Mouse (Mus musculus) ES-E14 (cell line): ENCODE data around the gene Paqr8. TPM values are rescaled to one million over a fixed set of nuclear protein-coding genes. Genes with fewer than 3 reads are reported as not detected.

Experiments used
- DNase-seq: peaks from one replicate; pipeline ENCODE4 v3.0.0-alpha.2; 2013; ENCODE audit warnings: low read depth, low spot score
- H3K27ac ChIP-seq: 2 replicates; pipeline ENCODE4 v1.5.1; 2012; ENCODE audit warnings: low read depth, mild to moderate bottlenecking, low read length, moderate library complexity, mixed read lengths; ENCODE audit not compliant: poor library complexity, insufficient read depth, severe bottlenecking
- H3K36me3 ChIP-seq: 2 replicates; pipeline ENCODE4 v1.6.1; 2012; ENCODE audit warnings: mild to moderate bottlenecking, low read length, moderate library complexity, mixed read lengths; ENCODE audit not compliant: control insufficient read depth, poor library complexity, insufficient read depth, severe bottlenecking
- H3K4me1 ChIP-seq, 2 experiments: fragments of 150-350 bp in 1 of 2; sonication (generic) in 1 of 2; 2 replicates each; pipeline ENCODE4 v1.6.1; 2012; ENCODE audit warnings: low read length in 2 of 2, mild to moderate bottlenecking in 1 of 2, mixed read lengths in 1 of 2; ENCODE audit not compliant: control insufficient read depth in 2 of 2, insufficient read depth in 2 of 2, poor library complexity in 1 of 2
- H3K4me3 ChIP-seq, 2 experiments: fragments of 150-350 bp in 1 of 2; sonication (generic) in 1 of 2; 2 replicates each; pipeline ENCODE4 v1.5.1; 2012; ENCODE audit warnings: low read length in 2 of 2, low read depth in 1 of 2, mild to moderate bottlenecking in 1 of 2, mixed read lengths in 1 of 2; ENCODE audit not compliant: insufficient read depth in 1 of 2, poor library complexity in 1 of 2, severe bottlenecking in 1 of 2
- H3K9ac ChIP-seq: 2 replicates; pipeline ENCODE4 v1.6.1; 2012; ENCODE audit warnings: low read depth, mild to moderate bottlenecking, low read length, mixed read lengths; ENCODE audit not compliant: poor library complexity, insufficient read depth, severe bottlenecking
- H3K9me3 ChIP-seq: fragments of 150-350 bp; sonication (generic); 2 replicates; pipeline ENCODE4 v1.6.1; 2012; ENCODE audit warnings: low read depth, mild to moderate bottlenecking, low read length; ENCODE audit not compliant: control insufficient read depth, insufficient read depth
- CHD2 ChIP-seq: IDR thresholded peaks from 2 replicates; pipeline ENCODE4 v1.6.1; 2014; ENCODE audit warnings: mild to moderate bottlenecking, low read depth, low read length, inconsistent platforms
- HCFC1 ChIP-seq: IDR thresholded peaks from 2 replicates; pipeline ENCODE4 v1.6.1; 2012; ENCODE audit warnings: low read length, inconsistent platforms, borderline replicate concordance; ENCODE audit not compliant: insufficient read depth
- MAFK ChIP-seq: IDR thresholded peaks from 2 replicates; pipeline ENCODE4 v1.6.1; 2014; ENCODE audit warnings: mild to moderate bottlenecking, low read depth, low read length, inconsistent platforms; ENCODE audit not compliant: insufficient read depth
- ZC3H11A ChIP-seq: IDR thresholded peaks from 2 replicates; pipeline ENCODE4 v1.6.1; 2012; ENCODE audit warnings: low read depth, mild to moderate bottlenecking, inconsistent platforms, low read length, borderline replicate concordance
- ZNF384 ChIP-seq: IDR thresholded peaks from 2 replicates; pipeline ENCODE4 v1.6.1; 2012; ENCODE audit warnings: low read depth, low read length, inconsistent platforms
- in situ Hi-C, 2 experiments: fragments of 600-800 bp; cut with MboI; formaldehyde crosslinking; loops; one replicate each; pipeline ENCODE4 v1.15.1; 2025; ENCODE audit warnings: low sequenced_read_pairs in 2 of 2, inconsistent platforms in 1 of 2; ENCODE audit not compliant: unreplicated experiment in 2 of 2
- total RNA-seq: library from RNA; depleted of rRNA; stranded (reverse); fragments of 300-350 nt; gene quantifications from 2 replicates; pipeline ENCODE4 v1.2.3, GENCODE M21; 2012; rRNA removed

The Paqr8 gene
- total RNA-seq, 1 experiment = 1.7 TPM

GRCm38 (mm10) chr1:20981764-20982163 lies 91.4 kb downstream of the Paqr8 start:
- no peak for DNase-seq
- Histone ChIP-seq H3K9ac (no peak overlapping the region), H3K36me3 (no peaks in the 10 kb centered on the region), H3K9me3 (no peaks in the 10 kb centered on the region), H3K4me3 (no peak overlapping the region), H3K27ac (no peak overlapping the region), H3K4me1 (no peaks in the 10 kb centered on the region)
- in situ Hi-C loops = no loop called here
- TF ChIP-seq MAFK (no peak), ZNF384 (no peak)

- TF ChIP-seq ZC3H11A = no peak
- no peak for TF ChIP-seq MAFK
- TF ChIP-seq HCFC1 = no peak
- no peak for TF ChIP-seq ZNF384
- no peak for TF ChIP-seq CHD2
- Histone ChIP-seq H3K9ac (no peak overlapping the region), H3K36me3 (no peaks in the 10 kb centered on the region), H3K27ac (no peak overlapping the region), H3K4me1 (no peaks in the 10 kb centered on the region), H3K4me3 (no peak overlapping the region), H3K9me3 (no peaks in the 10 kb centered on the region)
- no peak for DNase-seq
- in situ Hi-C loops = no loop called here
Observed at GRCm38 (mm10) chr1:20984103-20984502, 93.7 kb downstream of the Paqr8 start.

- in situ Hi-C loops = no loop called here
- H3K27ac ChIP-seq = no peak overlapping the region
- H3K36me3 ChIP-seq = no peaks in the 10 kb centered on the region
- no peak for DNase-seq
- H3K4me1 ChIP-seq = no peaks in the 10 kb centered on the region
- H3K9ac ChIP-seq = no peak overlapping the region
- H3K4me3 ChIP-seq = no peak overlapping the region
- TF ChIP-seq ZNF384 (no peak), MAFK (no peak), ZC3H11A (no peak), HCFC1 (no peak), CHD2 (no peak)
- no peaks in the 10 kb centered on the region for H3K9me3 ChIP-seq
Observed at GRCm38 (mm10) chr1:20984582-20984981, 94.2 kb downstream of the Paqr8 start.

- Histone ChIP-seq H3K27ac (no peak overlapping the region), H3K4me1 (no peaks in the 10 kb centered on the region), H3K9ac (no peak overlapping the region), H3K4me3 (no peak overlapping the region), H3K36me3 (no peaks in the 10 kb centered on the region), H3K9me3 (no peaks in the 10 kb centered on the region)
- in situ Hi-C loops = no loop called here
- TF ChIP-seq ZNF384 = no peak
- TF ChIP-seq MAFK = no peak
- TF ChIP-seq ZC3H11A = no peak
- no peak for TF ChIP-seq HCFC1
- TF ChIP-seq CHD2 = no peak
- no peak for DNase-seq
Observed at GRCm38 (mm10) chr1:20986378-20987056, 96.1 kb downstream of the Paqr8 start.

Other genes starting within 250 kb of the Paqr8 start
- not detected in 2 replicates for gene Il17a, start 159.7 kb upstream of the Paqr8 start, total RNA-seq
- gene Il17f, start 100.0 kb upstream of the Paqr8 start, total RNA-seq = 0.58 and 1.0 TPM in 2 replicates
- 178 and 179 TPM in 2 replicates for gene Mcm3, start 70.3 kb upstream of the Paqr8 start, total RNA-seq
- gene Efhc1, start 61.0 kb downstream of the Paqr8 start, total RNA-seq = 1.7 and 1.8 TPM in 2 replicates
- 5.1 TPM in 2 replicates for gene Tram2, start 188.6 kb downstream of the Paqr8 start, total RNA-seq